Mouse (Mus musculus): ENCODE results near the gene Vps37b. TPM values are rescaled to one million over a fixed set of nuclear protein-coding genes. Genes with fewer than 3 reads are reported as not detected.

The Vps37b gene
- total RNA-seq, 1 experiment from 2014 or later, result 85.1 TPM

GRCm38 (mm10) chr5:124046741-124047401 lies 14.8 kb upstream of the Vps37b start:
- DNase-seq, result peak; percentile 61

- DNase-seq, result no peak
Observed at GRCm38 (mm10) chr5:124045453-124046010, 13.5 kb upstream of the Vps37b start.

- no peak for DNase-seq
Observed at GRCm38 (mm10) chr5:124043999-124044398, 11.9 kb upstream of the Vps37b start.

- peak; percentile 77 for DNase-seq
Observed at GRCm38 (mm10) chr5:124043212-124043978, 11.3 kb upstream of the Vps37b start.

GRCm38 (mm10) chr5:124041097-124041496 lies 9.0 kb upstream of the Vps37b start:
- DNase-seq, result no peak

DNA sequence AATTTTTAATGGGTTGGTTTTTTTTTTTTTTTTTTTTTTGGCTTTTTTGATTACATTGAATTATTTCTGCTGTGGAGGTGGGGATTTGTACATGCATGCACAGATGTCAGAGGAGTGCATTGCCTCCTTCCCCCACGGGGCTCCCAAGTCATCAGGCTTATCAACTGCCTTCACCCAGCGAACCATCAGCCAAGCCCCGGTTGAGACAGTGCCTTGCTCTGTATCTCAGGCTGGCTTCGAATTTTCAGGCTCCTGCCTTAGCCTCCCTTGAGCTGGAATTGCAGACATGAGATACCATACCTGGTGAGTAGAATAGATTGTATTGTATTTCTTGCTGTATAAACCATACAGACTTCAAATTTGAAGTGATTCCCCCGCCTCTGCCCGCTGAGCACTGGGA lies 7.5 kb upstream of the Vps37b start:
- no peak for DNase-seq

DNA sequence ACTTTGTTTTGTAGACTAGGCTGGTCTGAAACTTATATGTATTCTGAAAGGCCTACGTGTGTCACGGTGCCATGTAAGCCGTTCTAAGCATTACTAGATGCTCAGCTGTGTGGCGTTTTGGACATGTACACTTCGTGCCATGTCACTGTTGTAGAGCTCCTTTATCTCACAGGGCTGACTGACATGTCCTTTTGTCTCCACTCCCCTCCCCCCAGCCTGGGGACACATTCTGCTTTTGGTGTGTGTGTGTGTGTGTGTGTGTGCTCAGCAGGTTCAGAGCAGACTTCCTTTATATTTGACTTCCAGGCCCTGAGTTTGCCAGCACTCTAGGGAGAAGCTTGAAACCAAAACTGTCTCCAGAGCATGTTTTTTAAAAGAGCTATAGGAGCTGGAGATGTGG lies 4.8 kb upstream of the Vps37b start:
- peak; percentile 39 for DNase-seq

GRCm38 (mm10) chr5:124036341-124036740 lies 4.3 kb upstream of the Vps37b start:
- DNase-seq, result no peak

- DNase-seq, result no peak
Observed at GRCm38 (mm10) chr5:124035806-124036205, 3.7 kb upstream of the Vps37b start.

- no peak for DNase-seq
Observed at GRCm38 (mm10) chr5:124035406-124035805, 3.3 kb upstream of the Vps37b start.

DNA sequence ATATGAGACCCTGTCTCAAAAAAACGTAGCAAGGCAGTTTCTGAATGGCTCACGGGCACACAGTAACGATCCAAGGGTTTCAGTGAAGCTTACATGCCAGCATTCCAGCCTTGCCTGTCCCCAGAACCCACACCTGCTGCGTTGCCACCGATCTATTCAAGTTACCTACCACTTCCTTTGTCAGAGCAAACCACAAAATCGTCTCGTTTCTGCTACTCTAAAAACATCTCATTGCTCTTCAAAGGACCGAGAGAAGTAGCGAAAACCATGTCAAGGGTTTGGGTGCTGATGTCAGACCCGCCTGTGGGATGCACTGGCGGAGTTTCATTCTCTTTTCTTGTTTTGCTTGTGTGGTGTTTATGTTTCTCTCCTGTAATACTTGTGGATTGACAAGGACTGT lies 2.4 kb upstream of the Vps37b start:
- DNase-seq, result no peak

- peak; percentile 35 for DNase-seq
Observed at GRCm38 (mm10) chr5:124031068-124031955, 758 bp downstream of the Vps37b start.

- DNase-seq, result peak; percentile 35
Observed at GRCm38 (mm10) chr5:124030386-124031067, 1.5 kb downstream of the Vps37b start.

GRCm38 (mm10) chr5:124029220-124030035 lies 2.6 kb downstream of the Vps37b start:
- peak; percentile 32 for DNase-seq

DNA sequence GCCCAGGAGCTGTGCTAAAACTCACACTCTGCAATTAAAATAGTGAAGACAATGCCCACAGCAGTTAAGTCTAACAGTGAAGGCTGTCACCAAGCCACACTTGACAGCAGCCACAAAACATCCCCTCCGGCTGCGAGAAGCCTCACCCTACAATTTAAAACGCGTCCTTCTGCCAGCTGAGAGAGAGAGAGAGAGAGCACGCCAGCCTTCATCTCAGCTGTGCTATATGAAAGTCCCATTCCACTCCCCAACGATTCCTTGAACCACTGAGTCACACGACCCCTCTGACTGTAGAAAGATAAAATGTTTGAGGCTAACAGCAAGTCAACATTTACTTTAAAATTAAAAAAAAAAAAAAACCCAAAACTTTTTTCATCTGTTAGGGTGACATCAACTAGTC lies 3.4 kb downstream of the Vps37b start:
- no peak for DNase-seq

- peak; percentile 32 for DNase-seq
Observed at GRCm38 (mm10) chr5:124027702-124028470, 4.2 kb downstream of the Vps37b start.

GRCm38 (mm10) chr5:124026568-124026967 lies 5.5 kb downstream of the Vps37b start:
- no peak for DNase-seq

- DNase-seq, result peak; percentile 78
Observed at GRCm38 (mm10) chr5:124025587-124026441, 6.3 kb downstream of the Vps37b start.

GRCm38 (mm10) chr5:124025146-124025545 lies 6.9 kb downstream of the Vps37b start:
- peak; percentile 9 for DNase-seq
